Mouse (Mus musculus) testis, adult 2 months (tissue): Measurements from ENCODE around the gene Atpif1. TPM values are rescaled to one million over a fixed set of nuclear protein-coding genes. Genes with fewer than 3 reads are reported as not detected.
"Not testable (repeated sequence)": the region's sequence is repeated elsewhere in the genome, so short reads cannot be mapped to it uniquely, and the experiment has no call there.

ENCODE experiments used
- H3K27ac ChIP-seq: fragments of 200-500 bp; 2 replicates; pipeline ENCODE4 v1.5.1; 2012; ENCODE audit warnings: low read depth, low read length; ENCODE audit not compliant: control insufficient read depth, insufficient read depth
- H3K27me3 ChIP-seq: fragments of 200-500 bp; 2 replicates; pipeline ENCODE4 v1.6.1; 2012; ENCODE audit warnings: mild to moderate bottlenecking, low read length, moderate library complexity; ENCODE audit not compliant: control insufficient read depth, insufficient read depth
- H3K36me3 ChIP-seq: fragments of 200-500 bp; 2 replicates; pipeline ENCODE4 v1.6.1; 2012; ENCODE audit warnings: mild to moderate bottlenecking, low read length; ENCODE audit not compliant: control insufficient read depth, insufficient read depth
- H3K4me1 ChIP-seq: fragments of 200-500 bp; 2 replicates; pipeline ENCODE4 v1.6.1; 2012; ENCODE audit warnings: low read length; ENCODE audit not compliant: control insufficient read depth, insufficient read depth
- H3K4me3 ChIP-seq: fragments of 200-500 bp; 2 replicates; pipeline ENCODE4 v1.5.1; 2012; ENCODE audit warnings: low read depth, mild to moderate bottlenecking, low read length, moderate library complexity, mixed read lengths; ENCODE audit not compliant: control insufficient read depth
- CTCF ChIP-seq: fragments of 200-500 bp; IDR thresholded peaks from 2 replicates; pipeline ENCODE4 v1.5.1; 2012; ENCODE audit warnings: low read depth, mild to moderate bottlenecking, inconsistent platforms, low read length, moderate library complexity; ENCODE audit not compliant: control insufficient read depth, insufficient read depth, insufficient replicate concordance
- POLR2A ChIP-seq: fragments of 200-500 bp; IDR thresholded peaks from 2 replicates; pipeline ENCODE4 v1.6.1; 2012; ENCODE audit warnings: low read depth, mild to moderate bottlenecking, inconsistent platforms, low read length, moderate library complexity; ENCODE audit not compliant: control insufficient read depth
- polyA plus RNA-seq: library from polyadenylated mRNA; depleted of rRNA; stranded (reverse); fragments of >200 nt; gene quantifications from 2 replicates; pipeline ENCODE4 v1.2.3, GENCODE M21; 2012

Gene Atpif1
- polyA plus RNA-seq, 1 experiment, result 328 TPM

GRCm38 (mm10) chr4:132563965-132564364, 30.5 kb upstream of the Atpif1 start, which contains the start of gene Ptafr:
Gene Ptafr, plus strand, starts transcription at chr4:132564067.
- no peaks in the 10 kb centered on the region for H3K27me3 ChIP-seq
- no peaks in the 10 kb centered on the region; the same call in 1 of the 2 replicates for H3K4me1 ChIP-seq
- H3K4me3 ChIP-seq, result no peak within 1 kb of the TSS
- TF ChIP-seq POLR2A (no peak), CTCF (no peak)
- no peaks in the 10 kb centered on the region for H3K36me3 ChIP-seq
- H3K27ac ChIP-seq, result no peak within 1 kb of the TSS

GRCm38 (mm10) chr4:132563261-132563660, 29.8 kb upstream of the Atpif1 start:
- no peaks in the 10 kb centered on the region; the same call in 1 of the 2 replicates for H3K4me1 ChIP-seq
- H3K27me3 ChIP-seq, result no peaks in the 10 kb centered on the region
- H3K4me3 ChIP-seq, result no peak overlapping the region
- TF ChIP-seq POLR2A (no peak), CTCF (no peak)
- H3K27ac ChIP-seq, result no peak overlapping the region
- H3K36me3 ChIP-seq, result no peaks in the 10 kb centered on the region

- H3K4me1 ChIP-seq, H3K4me3 ChIP-seq, H3K36me3 ChIP-seq, H3K27me3 ChIP-seq, H3K27ac ChIP-seq: not testable (repeated sequence)
Measured at GRCm38 (mm10) chr4:132555550-132555949, 22.1 kb upstream of the Atpif1 start.

- Histone ChIP-seq H3K27ac (no peak overlapping the region), H3K4me1 (no peaks in the 10 kb centered on the region), H3K4me3 (no peak overlapping the region), H3K36me3 (no peaks in the 10 kb centered on the region; the same call in 1 of the 2 replicates), H3K27me3 (no peaks in the 10 kb centered on the region)
- no peak for TF ChIP-seq POLR2A
- no peak for TF ChIP-seq CTCF
Measured at GRCm38 (mm10) chr4:132554653-132555052, 21.2 kb upstream of the Atpif1 start.

- H3K36me3 ChIP-seq, result no peaks in the 10 kb centered on the region; the same call in 1 of the 2 replicates
- TF ChIP-seq POLR2A, result no peak
- no peak for TF ChIP-seq CTCF
- no peaks in the 10 kb centered on the region for H3K27me3 ChIP-seq
- H3K4me3 ChIP-seq, result no peak overlapping the region
- no peaks in the 10 kb centered on the region for H3K4me1 ChIP-seq
- no peak overlapping the region for H3K27ac ChIP-seq
Measured at GRCm38 (mm10) chr4:132554221-132554620, 20.8 kb upstream of the Atpif1 start.

GRCm38 (mm10) chr4:132545851-132546250, 12.4 kb upstream of the Atpif1 start:
- H3K4me1 ChIP-seq, result no peaks in the 10 kb centered on the region
- no peaks in the 10 kb centered on the region for H3K27me3 ChIP-seq
- peaks cover 7% of the 10 kb centered on the region for H3K36me3 ChIP-seq
- no peak overlapping the region for H3K27ac ChIP-seq
- no peak; the same call in 1 of the 2 replicates for TF ChIP-seq CTCF
- no peak for TF ChIP-seq POLR2A
- no peak overlapping the region for H3K4me3 ChIP-seq

GRCm38 (mm10) chr4:132542724-132543123, 9.3 kb upstream of the Atpif1 start:
- Histone ChIP-seq H3K4me1 (no peaks in the 10 kb centered on the region), H3K27me3 (no peaks in the 10 kb centered on the region), H3K4me3 (no peak overlapping the region), H3K27ac (no peak overlapping the region), H3K36me3 (peaks cover 7% of the 10 kb centered on the region)
- TF ChIP-seq CTCF (no peak), POLR2A (no peak)

- Histone ChIP-seq H3K4me3 (no peak overlapping the region), H3K36me3 (peaks cover 4% of the 10 kb centered on the region), H3K4me1 (peaks cover 3% of the 10 kb centered on the region; the same call in 1 of the 2 replicates), H3K27ac (no peak overlapping the region), H3K27me3 (no peaks in the 10 kb centered on the region)
- TF ChIP-seq CTCF, result no peak
- TF ChIP-seq POLR2A, result no peak
Measured at GRCm38 (mm10) chr4:132541413-132541812, 8.0 kb upstream of the Atpif1 start.
